Mouse (Mus musculus) neutrophil, adult 5-6 weeks (primary cell): ENCODE measurements at regions not wholly inside any gene's neighbourhood (a gene's known extent, or its start where the extent isn't known, plus 50 kb on each side); places are given as distances from the start of the nearest gene placed in this dataset.
A peak's percentile ranks its signal among the peaks of the same experiment; 100 is the strongest.

Experiments
- ATAC-seq: fragments of 151-379, 151-347 bp; 2 replicates; pipeline ENCODE4 v1.8.0; 2017; ENCODE audit warnings: mild to moderate bottlenecking, moderate TSS enrichment; ENCODE audit not compliant: insufficient number of reproducible peaks, poor library complexity, low FRiP score, severe bottlenecking; ENCODE audit errors: extremely low read depth

DNA sequence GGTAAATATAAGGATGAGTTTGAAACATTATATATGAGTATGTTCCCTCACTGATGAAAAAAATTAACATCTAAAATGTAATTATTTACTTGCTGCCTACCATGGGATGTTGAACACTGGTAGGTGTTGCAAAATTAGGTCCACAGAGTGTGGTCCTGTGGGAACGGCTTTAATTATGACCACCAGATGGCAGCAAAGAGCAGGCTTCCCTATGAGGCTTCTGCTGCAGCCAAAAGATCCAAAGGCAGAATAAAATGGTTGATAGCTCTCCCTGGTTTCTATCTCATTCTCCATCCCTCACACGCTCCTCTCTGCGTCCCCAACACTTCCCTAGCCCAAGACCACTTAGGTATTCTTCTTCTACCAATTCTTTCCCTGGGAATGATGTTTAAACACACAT, 54.6 kb upstream of the Cit start:
- ATAC-seq: peak; percentile 55; the same call in 1 of the 2 replicates
